Comparison of ENCODE assay signal across 9 mouse cellular contexts in the genomic region with DNA sequence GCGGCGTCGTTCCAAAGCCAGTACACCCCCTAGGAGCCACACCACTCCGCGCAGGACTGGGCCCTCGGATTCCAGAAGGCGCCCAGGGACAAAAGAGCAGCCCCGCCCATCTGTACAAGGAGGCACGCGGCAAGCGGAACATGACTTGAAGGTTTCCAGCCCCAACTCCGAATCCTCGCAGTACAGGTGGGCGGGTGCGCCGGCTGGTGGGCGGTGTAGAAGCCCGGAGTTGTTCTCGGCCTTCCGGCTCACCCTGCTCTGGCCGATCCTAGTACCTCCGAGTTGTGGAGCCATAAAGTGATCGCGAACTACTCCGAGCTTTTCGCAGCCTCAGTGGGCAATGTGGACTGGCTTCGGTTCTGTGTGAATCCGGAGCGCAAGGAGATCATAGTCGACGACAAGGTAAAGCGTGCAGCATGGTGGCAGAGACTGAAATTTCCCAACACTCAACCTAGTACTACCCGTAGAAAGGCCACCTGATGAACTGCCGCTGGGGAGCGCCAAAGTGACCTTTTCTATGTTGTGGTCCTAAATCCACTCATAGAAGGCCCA. TPM values are rescaled to one million over a fixed set of nuclear protein-coding genes. Genes with fewer than 3 reads are reported as not detected.
DNase-seq lines count a peak whose midpoint lies in the region; ATAC-seq lines count a peak whose summit lies in the region.
"Had no signal": no experiment of that assay in that cellular context is flagged by ENCODE, and none has a peak within 500 bp of the region (broad histone marks: within the 10 kb centered on the region; RNA-seq: fewer than 3 reads in every experiment).

No protein-coding gene starts in this region.

- peak; percentile 26 to 51 for DNase-seq in adrenal gland, adult 18-20 months (ENCODE audit: low spot score in 2 of 2)
- DNase-seq in adrenal gland, postnatal 4 days (ENCODE audit: low spot score in 2 of 2): no peak
- peak; percentile 29 for DNase-seq in hindbrain, embryonic 10.5 days (ENCODE audit: low spot score)
- peak; percentile 11 for DNase-seq in large intestine, adult 2 months (ENCODE audit: low read depth, low spot score)
- peak; percentile 21 for DNase-seq in thymus, postnatal 0 days (ENCODE audit: low spot score)
- no peak for DNase-seq in gastrocnemius, postnatal 4 days (ENCODE audit: low spot score in 2 of 2)

- peak; percentile 78 for ATAC-seq in embryonic facial prominence, embryonic 12.5 days (ENCODE audit: insufficient number of reproducible peaks, insufficient read depth, low FRiP score, low TSS enrichment)
- peak; percentile 61 for ATAC-seq in megakaryocyte-erythroid progenitor cell, adult 5-6 weeks (replicated peaks; ENCODE audit: low FRiP score, low TSS enrichment, poor library complexity, severe bottlenecking)

- peak overlapping the region; percentile 38 for H3K9ac ChIP-seq in embryonic facial prominence, embryonic 12.5 days

- peak overlapping the region; percentile 31 for H3K4me3 ChIP-seq in embryonic facial prominence, embryonic 12.5 days
- peak overlapping the region; percentile 46 for H3K4me3 ChIP-seq in hindbrain, embryonic 10.5 days
- H3K4me3 ChIP-seq: erythroblast, embryonic 14.5 days had no signal

- H3K4me2 ChIP-seq in embryonic facial prominence, embryonic 12.5 days (replicated peaks): peak overlapping the region; percentile 60

- no peak overlapping the region for H3K27ac ChIP-seq in embryonic facial prominence, embryonic 12.5 days
- H3K27ac ChIP-seq in hindbrain, embryonic 10.5 days: no peak overlapping the region; the same call in 1 of the 2 replicates

- H3K36me3 ChIP-seq in embryonic facial prominence, embryonic 12.5 days: no peaks in the 10 kb centered on the region
- 0 out of 2 replicates have a peak, but pooled peaks cover under 1% of the 10 kb centered on the region for H3K36me3 ChIP-seq in hindbrain, embryonic 10.5 days

- H3K9me3 ChIP-seq in embryonic facial prominence, embryonic 12.5 days: no peaks in the 10 kb centered on the region
- no peaks in the 10 kb centered on the region for H3K9me3 ChIP-seq in hindbrain, embryonic 10.5 days

- H3K4me1 ChIP-seq in embryonic facial prominence, embryonic 12.5 days: peaks cover 9% of the 10 kb centered on the region
- peaks cover 18% of the 10 kb centered on the region for H3K4me1 ChIP-seq in hindbrain, embryonic 10.5 days (replicated peaks)

- H3K27me3 ChIP-seq in embryonic facial prominence, embryonic 12.5 days: peaks cover 62% of the 10 kb centered on the region
- H3K27me3 ChIP-seq in hindbrain, embryonic 10.5 days (ENCODE audit: insufficient read depth, poor library complexity, severe bottlenecking): peaks cover 76% of the 10 kb centered on the region

- 2% methylated on average over 35 of the region's 35 CpGs for WGBS in embryonic facial prominence, embryonic 12.5 days
- WGBS in hindbrain, embryonic 10.5 days: under 1% methylated on average over 35 of the region's 35 CpGs
- 4% methylated on average over 35 of the region's 35 CpGs for WGBS in large intestine, adult 2 months

RNA-seq across cellular contexts. Expression of gene Ankrd53, which starts 0.5 kb away (rescaled TPM):
- total RNA-seq in adrenal gland, adult 18-20 months (2021): under 1 TPM in 1 of 2 experiments, not detected in 1; 0.16 TPM
- under 1 TPM; 0.28 to 0.39 TPM for total RNA-seq in adrenal gland, postnatal 4 days (2021)
- 0.27 and 0.32 TPM in 2 replicates for polyA plus RNA-seq in embryonic facial prominence, embryonic 12.5 days (2016; fragmentation: Nextera tagmentation; extraction: Ambion mirVana)
- 0.12 TPM in 1 of 2 replicates, not detected in the other for polyA plus RNA-seq in hindbrain, embryonic 10.5 days (2016; fragmentation: Nextera tagmentation; extraction: Ambion mirVana)
- polyA plus RNA-seq in large intestine, adult 2 months (2012; rRNA removed): not detected in 2 replicates
- not detected in 2 replicates for total RNA-seq in megakaryocyte-erythroid progenitor cell, adult 5-6 weeks (2014; fragmentation: Nextera tagmentation)
- not detected in 2 replicates for total RNA-seq in megakaryocyte-erythroid progenitor cell, adult 5-6 weeks (2017)
- 0.10 TPM in 1 of 2 replicates, not detected in the other for polyA plus RNA-seq in thymus, postnatal 0 days (2015; fragmentation: Nextera tagmentation; extraction: Ambion mirVana)
- total RNA-seq in gastrocnemius, postnatal 4 days (2021): not detected
- polyA plus RNA-seq: erythroblast, embryonic 14.5 days had no signal

RNA-seq across cellular contexts. Expression of gene Tex261, which starts 12.7 kb away (rescaled TPM):
- 100 to 1,000 TPM; 171 to 183 TPM for total RNA-seq in adrenal gland, adult 18-20 months (2021)
- total RNA-seq in adrenal gland, postnatal 4 days (2021): 10 to 100 TPM; 93.7 to 93.9 TPM
- 81.3 and 83.6 TPM in 2 replicates for polyA plus RNA-seq in embryonic facial prominence, embryonic 12.5 days (2016; fragmentation: Nextera tagmentation; extraction: Ambion mirVana)
- polyA plus RNA-seq in hindbrain, embryonic 10.5 days (2016; fragmentation: Nextera tagmentation; extraction: Ambion mirVana): 71.1 and 85.6 TPM in 2 replicates
- polyA plus RNA-seq in large intestine, adult 2 months (2012; rRNA removed): 102 and 130 TPM in 2 replicates
- 53.2 and 57.9 TPM in 2 replicates for total RNA-seq in megakaryocyte-erythroid progenitor cell, adult 5-6 weeks (2014; fragmentation: Nextera tagmentation)
- total RNA-seq in megakaryocyte-erythroid progenitor cell, adult 5-6 weeks (2017): 21.3 and 39.1 TPM in 2 replicates
- 121 and 127 TPM in 2 replicates for polyA plus RNA-seq in thymus, postnatal 0 days (2015; fragmentation: Nextera tagmentation; extraction: Ambion mirVana)
- total RNA-seq in gastrocnemius, postnatal 4 days (2021): 10 to 100 TPM; 48.6 to 53.3 TPM

RNA-seq across cellular contexts. Expression of gene Atp6v1b1, which starts 20.2 kb away (rescaled TPM):
- not detected for total RNA-seq in adrenal gland, adult 18-20 months (2021)
- 10 to 100 TPM in 1 of 2 experiments, under 1 TPM in 1; 0.31 to 13.7 TPM for total RNA-seq in adrenal gland, postnatal 4 days (2021)
- 0.31 and 0.33 TPM in 2 replicates for polyA plus RNA-seq in embryonic facial prominence, embryonic 12.5 days (2016; fragmentation: Nextera tagmentation; extraction: Ambion mirVana)
- not detected in 2 replicates for polyA plus RNA-seq in hindbrain, embryonic 10.5 days (2016; fragmentation: Nextera tagmentation; extraction: Ambion mirVana)
- polyA plus RNA-seq in large intestine, adult 2 months (2012; rRNA removed): not detected in 2 replicates
- total RNA-seq in megakaryocyte-erythroid progenitor cell, adult 5-6 weeks (2014; fragmentation: Nextera tagmentation): not detected in 2 replicates
- total RNA-seq in megakaryocyte-erythroid progenitor cell, adult 5-6 weeks (2017): not detected in 2 replicates
- 0.08 and 0.22 TPM in 2 replicates for polyA plus RNA-seq in thymus, postnatal 0 days (2015; fragmentation: Nextera tagmentation; extraction: Ambion mirVana)
- not detected for total RNA-seq in gastrocnemius, postnatal 4 days (2021)
- polyA plus RNA-seq: erythroblast, embryonic 14.5 days had no signal

RNA-seq across cellular contexts. Expression of gene Nagk, which starts 31.8 kb away (rescaled TPM):
- 10 to 100 TPM; 41.0 to 51.8 TPM for total RNA-seq in adrenal gland, adult 18-20 months (2021)
- 10 to 100 TPM; 65.5 to 70.1 TPM for total RNA-seq in adrenal gland, postnatal 4 days (2021)
- 50.7 and 53.5 TPM in 2 replicates for polyA plus RNA-seq in embryonic facial prominence, embryonic 12.5 days (2016; fragmentation: Nextera tagmentation; extraction: Ambion mirVana)
- polyA plus RNA-seq in hindbrain, embryonic 10.5 days (2016; fragmentation: Nextera tagmentation; extraction: Ambion mirVana): 27.9 and 43.4 TPM in 2 replicates
- 32.2 and 33.2 TPM in 2 replicates for polyA plus RNA-seq in large intestine, adult 2 months (2012; rRNA removed)
- total RNA-seq in megakaryocyte-erythroid progenitor cell, adult 5-6 weeks (2014; fragmentation: Nextera tagmentation): 3.5 and 10.2 TPM in 2 replicates
- 4.0 and 4.2 TPM in 2 replicates for total RNA-seq in megakaryocyte-erythroid progenitor cell, adult 5-6 weeks (2017)
- 42.1 and 43.5 TPM in 2 replicates for polyA plus RNA-seq in thymus, postnatal 0 days (2015; fragmentation: Nextera tagmentation; extraction: Ambion mirVana)
- total RNA-seq in gastrocnemius, postnatal 4 days (2021): 10 to 100 TPM; 23.5 to 28.6 TPM

RNA-seq across cellular contexts. Expression of gene Vax2, which starts 51.9 kb away (rescaled TPM):
- not detected for total RNA-seq in adrenal gland, adult 18-20 months (2021)
- not detected for total RNA-seq in adrenal gland, postnatal 4 days (2021)
- 7.4 and 8.9 TPM in 2 replicates for polyA plus RNA-seq in embryonic facial prominence, embryonic 12.5 days (2016; fragmentation: Nextera tagmentation; extraction: Ambion mirVana)
- polyA plus RNA-seq in hindbrain, embryonic 10.5 days (2016; fragmentation: Nextera tagmentation; extraction: Ambion mirVana): 0.60 and 0.86 TPM in 2 replicates
- not detected in 2 replicates for polyA plus RNA-seq in large intestine, adult 2 months (2012; rRNA removed)
- not detected in 2 replicates for total RNA-seq in megakaryocyte-erythroid progenitor cell, adult 5-6 weeks (2014; fragmentation: Nextera tagmentation)
- not detected in 2 replicates for total RNA-seq in megakaryocyte-erythroid progenitor cell, adult 5-6 weeks (2017)
- polyA plus RNA-seq in thymus, postnatal 0 days (2015; fragmentation: Nextera tagmentation; extraction: Ambion mirVana): not detected in 2 replicates
- total RNA-seq in gastrocnemius, postnatal 4 days (2021): not detected
- polyA plus RNA-seq: erythroblast, embryonic 14.5 days had no signal

Comparison
In these comparisons a context has a peak if more than half of its experiments do, and no peak if none do; other contexts are left out.
1. DNase-seq: peak in adrenal gland, adult 18-20 months (2 of 2), hindbrain, embryonic 10.5 days (single experiment), large intestine, adult 2 months (single experiment) and thymus, postnatal 0 days (single experiment); none in adrenal gland, postnatal 4 days (0 of 2) and gastrocnemius, postnatal 4 days (0 of 2).